Mouse (Mus musculus) spleen, adult 2 months (tissue): Measurements from ENCODE around the gene Cd28.

Experiments
- CTCF ChIP-seq: fragments of 200-500 bp; IDR thresholded peaks from 2 replicates; pipeline ENCODE4 v1.5.1; 2011; ENCODE audit warnings: mild to moderate bottlenecking, inconsistent platforms; ENCODE audit not compliant: insufficient read depth, insufficient read length, insufficient replicate concordance; ENCODE audit errors: extremely low read depth
- POLR2A ChIP-seq: fragments of 200-500 bp; IDR thresholded peaks from 2 replicates; pipeline ENCODE4 v1.6.1; 2011; ENCODE audit warnings: low read depth, low read length, inconsistent platforms

GRCm38 (mm10) chr1:60716567-60716966 is at the start of gene Cd28:
- TF ChIP-seq POLR2A: no peak
- no peak for TF ChIP-seq CTCF
